Mouse (Mus musculus) midbrain, embryonic 12.5 days (tissue): ENCODE data around the gene Pimreg. TPM values are rescaled to one million over a fixed set of nuclear protein-coding genes. Genes with fewer than 3 reads are reported as not detected.
A peak's percentile ranks its signal among the peaks of the same experiment; 100 is the strongest.

Experiments used
- ATAC-seq: fragments of 200-750 bp; cut with Nextera tagmentation; 2 replicates; pipeline ENCODE4 v1.8.0; 2017; ENCODE audit warnings: low read depth, moderate TSS enrichment, moderate library complexity; ENCODE audit not compliant: low FRiP score
- H3K27ac ChIP-seq: fragments of 300-500 bp; sonication (generic); replicated peaks from 2 replicates; pipeline ENCODE4 v1.5.1; 2016; ENCODE audit warnings: mild to moderate bottlenecking
- H3K27me3 ChIP-seq: fragments of 300-500 bp; sonication (generic); 2 replicates; pipeline ENCODE4 v1.6.1; 2016; ENCODE audit warnings: mild to moderate bottlenecking
- H3K36me3 ChIP-seq: fragments of 300-500 bp; sonication (generic); 2 replicates; pipeline ENCODE4 v1.6.1; 2016
- H3K4me1 ChIP-seq: fragments of 300-500 bp; sonication (generic); 2 replicates; pipeline ENCODE4 v1.6.1; 2016
- H3K4me2 ChIP-seq: fragments of 300-500 bp; sonication (generic); replicated peaks from 2 replicates; pipeline ENCODE4 v1.6.1; 2016; ENCODE audit warnings: mild to moderate bottlenecking, moderate library complexity
- H3K4me3 ChIP-seq: fragments of 300-500 bp; sonication (generic); 2 replicates; pipeline ENCODE4 v1.5.1; 2016; ENCODE audit warnings: mild to moderate bottlenecking
- H3K9ac ChIP-seq: fragments of 300-500 bp; sonication (generic); replicated peaks from 2 replicates; pipeline ENCODE4 v1.6.1; 2016; ENCODE audit warnings: mild to moderate bottlenecking, moderate library complexity
- H3K9me3 ChIP-seq: fragments of 300-500 bp; sonication (generic); 2 replicates; pipeline ENCODE4 v1.6.1; 2016; ENCODE audit warnings: mild to moderate bottlenecking
- WGBS: fragments of 180-500 bp; shearing (Covaris S2); methylation state at CpG from one replicate; pipeline ENCODE4 v1.1.7; 2016; 5-methylcytosine and 5-hydroxymethylcytosine counted together
- polyA plus RNA-seq: library from polyadenylated mRNA; unstranded; fragments of >200 nt; fragmentation: Nextera tagmentation; extraction: Ambion mirVana; gene quantifications from 2 replicates; pipeline ENCODE4 v1.2.1, GENCODE M21; 2016

Pimreg gene
- polyA plus RNA-seq, 1 experiment from 2014 or later: 166 TPM

GRCm38 (mm10) chr11:72014674-72015073 lies 27.2 kb upstream of the Pimreg start:
- H3K4me2 ChIP-seq: no peak overlapping the region
- no peak overlapping the region for H3K27ac ChIP-seq
- peaks cover 28% of the 10 kb centered on the region for H3K4me1 ChIP-seq
- no peaks in the 10 kb centered on the region for H3K36me3 ChIP-seq
- no peak overlapping the region for H3K4me3 ChIP-seq
- no peak overlapping the region for H3K9ac ChIP-seq
- ATAC-seq: no peak
- WGBS: 76% methylated on average over 4 of the region's 4 CpGs
- peaks cover 19% of the 10 kb centered on the region for H3K27me3 ChIP-seq
- no peaks in the 10 kb centered on the region for H3K9me3 ChIP-seq

GRCm38 (mm10) chr11:72016518-72017252 lies 25.1 kb upstream of the Pimreg start:
- Histone ChIP-seq H3K4me1 (peaks cover 13% of the 10 kb centered on the region), H3K9me3 (no peaks in the 10 kb centered on the region), H3K27me3 (peaks cover 21% of the 10 kb centered on the region), H3K9ac (no peak overlapping the region), H3K4me3 (no peak overlapping the region), H3K27ac (no peak overlapping the region), H3K36me3 (no peaks in the 10 kb centered on the region), H3K4me2 (no peak overlapping the region)
- 85% methylated on average over 13 of the region's 13 CpGs for WGBS
- no peak for ATAC-seq

- no peak overlapping the region for H3K27ac ChIP-seq
- no peak for ATAC-seq
- no peak overlapping the region for H3K4me2 ChIP-seq
- no peaks in the 10 kb centered on the region for H3K9me3 ChIP-seq
- no peaks in the 10 kb centered on the region for H3K36me3 ChIP-seq
- 80% methylated on average over 9 of the region's 9 CpGs for WGBS
- H3K4me3 ChIP-seq: no peak overlapping the region
- peaks cover 21% of the 10 kb centered on the region for H3K27me3 ChIP-seq
- no peak overlapping the region for H3K9ac ChIP-seq
- peaks cover 7% of the 10 kb centered on the region for H3K4me1 ChIP-seq
These were observed 24.6 kb upstream of the Pimreg start for GRCm38 (mm10) chr11:72017253-72017601.

GRCm38 (mm10) chr11:72021015-72021414 lies 20.8 kb upstream of the Pimreg start:
- 75% methylated on average over 4 of the region's 4 CpGs for WGBS

GRCm38 (mm10) chr11:72022827-72023226 lies 19.0 kb upstream of the Pimreg start:
- Histone ChIP-seq H3K36me3 (no peaks in the 10 kb centered on the region), H3K4me2 (no peak overlapping the region), H3K9ac (no peak overlapping the region), H3K27ac (no peak overlapping the region), H3K27me3 (peaks cover 18% of the 10 kb centered on the region), H3K9me3 (no peaks in the 10 kb centered on the region), H3K4me3 (no peak overlapping the region), H3K4me1 (peaks cover 8% of the 10 kb centered on the region)
- no peak for ATAC-seq
- 77% methylated on average over 6 of the region's 6 CpGs for WGBS

More at GRCm38 (mm10) chr11:72021015-72021414, 20.8 kb upstream of the Pimreg start:
- Histone ChIP-seq H3K27me3 (peaks cover 12% of the 10 kb centered on the region; the same call in 1 of the 2 replicates), H3K4me2 (no peak overlapping the region), H3K9me3 (no peaks in the 10 kb centered on the region), H3K36me3 (no peaks in the 10 kb centered on the region), H3K9ac (no peak overlapping the region), H3K4me3 (no peak overlapping the region), H3K4me1 (peaks cover 8% of the 10 kb centered on the region), H3K27ac (no peak overlapping the region)
- no peak for ATAC-seq

- no peak overlapping the region for H3K4me2 ChIP-seq
- ATAC-seq: no peak
- WGBS: 44% methylated on average over 9 of the region's 10 CpGs
- H3K4me3 ChIP-seq: no peak overlapping the region
- peaks cover 8% of the 10 kb centered on the region for H3K4me1 ChIP-seq
- no peaks in the 10 kb centered on the region for H3K36me3 ChIP-seq
- no peaks in the 10 kb centered on the region for H3K9me3 ChIP-seq
- no peak overlapping the region for H3K27ac ChIP-seq
- no peak overlapping the region for H3K9ac ChIP-seq
- H3K27me3 ChIP-seq: peaks cover 19% of the 10 kb centered on the region
These were observed 18.3 kb upstream of the Pimreg start for GRCm38 (mm10) chr11:72023581-72023980.

GRCm38 (mm10) chr11:72024193-72024781 lies 17.5 kb upstream of the Pimreg start:
- no peak overlapping the region for H3K27ac ChIP-seq
- peaks cover 24% of the 10 kb centered on the region for H3K27me3 ChIP-seq
- no peak overlapping the region for H3K4me2 ChIP-seq
- no peaks in the 10 kb centered on the region for H3K9me3 ChIP-seq
- no peaks in the 10 kb centered on the region for H3K36me3 ChIP-seq
- no peak overlapping the region for H3K4me3 ChIP-seq
- H3K9ac ChIP-seq: no peak overlapping the region
- WGBS: 24% methylated on average over 5 of the region's 5 CpGs
- ATAC-seq: peak; percentile 47; the same call in 1 of the 2 replicates
- peaks cover 8% of the 10 kb centered on the region for H3K4me1 ChIP-seq

GRCm38 (mm10) chr11:72025843-72026242 lies 16.0 kb upstream of the Pimreg start:
- H3K4me3 ChIP-seq: no peak overlapping the region
- H3K36me3 ChIP-seq: no peaks in the 10 kb centered on the region
- H3K9ac ChIP-seq: no peak overlapping the region
- H3K27me3 ChIP-seq: peaks cover 31% of the 10 kb centered on the region
- no peak overlapping the region for H3K27ac ChIP-seq
- H3K9me3 ChIP-seq: no peaks in the 10 kb centered on the region
- H3K4me1 ChIP-seq: peaks cover 8% of the 10 kb centered on the region
- ATAC-seq: no peak
- no peak overlapping the region for H3K4me2 ChIP-seq
- WGBS: 42% methylated on average over 5 of the region's 5 CpGs

- H3K4me2 ChIP-seq: no peak overlapping the region
These were observed 15.3 kb upstream of the Pimreg start for GRCm38 (mm10) chr11:72026516-72026915.

GRCm38 (mm10) chr11:72027836-72028235 lies 14.0 kb upstream of the Pimreg start:
- Histone ChIP-seq H3K9ac (no peak overlapping the region), H3K9me3 (no peaks in the 10 kb centered on the region), H3K27ac (no peak overlapping the region), H3K4me3 (no peak overlapping the region), H3K4me2 (no peak overlapping the region), H3K4me1 (peaks cover 8% of the 10 kb centered on the region), H3K36me3 (no peaks in the 10 kb centered on the region), H3K27me3 (peaks cover 31% of the 10 kb centered on the region)
- 79% methylated on average over 9 of the region's 9 CpGs for WGBS
- no peak for ATAC-seq

More at GRCm38 (mm10) chr11:72026516-72026915, 15.3 kb upstream of the Pimreg start:
- Histone ChIP-seq H3K27ac (no peak overlapping the region), H3K4me3 (no peak overlapping the region), H3K9me3 (no peaks in the 10 kb centered on the region), H3K36me3 (no peaks in the 10 kb centered on the region), H3K9ac (no peak overlapping the region), H3K27me3 (peaks cover 31% of the 10 kb centered on the region), H3K4me1 (peaks cover 8% of the 10 kb centered on the region)
- no peak for ATAC-seq
- WGBS: 94% methylated on average over 9 of the region's 9 CpGs

- peak; percentile 55 for ATAC-seq
- H3K27ac ChIP-seq: no peak overlapping the region
- no peak overlapping the region for H3K9ac ChIP-seq
- H3K4me3 ChIP-seq: no peak overlapping the region
- 0 out of 2 replicates have a peak, but pooled peaks cover 2% of the 10 kb centered on the region for H3K4me1 ChIP-seq
- H3K4me2 ChIP-seq: no peak overlapping the region
- WGBS: 28% methylated on average over 22 of the region's 23 CpGs
- peaks cover 31% of the 10 kb centered on the region for H3K27me3 ChIP-seq
- no peaks in the 10 kb centered on the region for H3K36me3 ChIP-seq
- no peaks in the 10 kb centered on the region for H3K9me3 ChIP-seq
These were observed 12.7 kb upstream of the Pimreg start for GRCm38 (mm10) chr11:72029143-72029542.

GRCm38 (mm10) chr11:72031353-72031752 lies 10.5 kb upstream of the Pimreg start:
- no peak overlapping the region for H3K4me3 ChIP-seq
- no peaks in the 10 kb centered on the region for H3K4me1 ChIP-seq
- H3K27me3 ChIP-seq: peaks cover 25% of the 10 kb centered on the region
- ATAC-seq: no peak
- H3K27ac ChIP-seq: no peak overlapping the region
- H3K9ac ChIP-seq: no peak overlapping the region
- H3K36me3 ChIP-seq: no peaks in the 10 kb centered on the region
- H3K9me3 ChIP-seq: no peaks in the 10 kb centered on the region
- H3K4me2 ChIP-seq: no peak overlapping the region
- 91% methylated on average over 7 of the region's 7 CpGs for WGBS
